Mouse (Mus musculus) granulocyte monocyte progenitor cell, adult 5-6 weeks (primary cell): ENCODE results near the gene Tssc4. TPM values are rescaled to one million over a fixed set of nuclear protein-coding genes. Genes with fewer than 3 reads are reported as not detected.

ENCODE experiments used
- ATAC-seq: replicated peaks from 2 replicates; pipeline ENCODE4 v1.8.0; 2016; ENCODE audit warnings: mild to moderate bottlenecking, moderate TSS enrichment, inconsistent platforms; ENCODE audit not compliant: poor library complexity, severe bottlenecking
- total RNA-seq, 2 experiments: library from RNA; stranded (forward) in 1 of 2; stranded (reverse) in 1 of 2; fragments of 200-712, 200-1000 nt in 1 of 2; fragments of >200 nt in 1 of 2; fragmentation: Nextera tagmentation in 1 of 2; gene quantifications; 2 replicates each; pipeline ENCODE4 v1.2.3; 2014 to 2017

The Tssc4 gene
- total RNA-seq, 2 experiments from 2014 or later = 28.1 to 45.6 TPM

- ATAC-seq = no peak
Measured at GRCm38 (mm10) chr7:143044049-143044825, 24.8 kb upstream of the Tssc4 start.

- ATAC-seq = no peak
Measured at GRCm38 (mm10) chr7:143044826-143045206, 24.2 kb upstream of the Tssc4 start.

- ATAC-seq = peak; percentile 68
Measured at GRCm38 (mm10) chr7:143046358-143046757, 22.7 kb upstream of the Tssc4 start.

GRCm38 (mm10) chr7:143049331-143049730 lies 19.7 kb upstream of the Tssc4 start:
- ATAC-seq = no peak

- ATAC-seq = no peak
Measured at GRCm38 (mm10) chr7:143049841-143050816, 18.9 kb upstream of the Tssc4 start.

- no peak for ATAC-seq
Measured at GRCm38 (mm10) chr7:143051316-143051715, 17.7 kb upstream of the Tssc4 start.

GRCm38 (mm10) chr7:143052626-143053007 lies 16.4 kb upstream of the Tssc4 start, which contains the start of gene Cd81:
TSS of gene Cd81 (plus strand) at chr7:143052739.
- ATAC-seq = peak; percentile 67

GRCm38 (mm10) chr7:143053008-143053899 lies 15.8 kb upstream of the Tssc4 start:
- peak; percentile 25 for ATAC-seq

GRCm38 (mm10) chr7:143053961-143054611 lies 15.0 kb upstream of the Tssc4 start:
- no peak for ATAC-seq

- ATAC-seq = no peak
Measured at GRCm38 (mm10) chr7:143054612-143054965, 14.5 kb upstream of the Tssc4 start.

- ATAC-seq = no peak
Measured at GRCm38 (mm10) chr7:143055001-143055400, 14.0 kb upstream of the Tssc4 start.

GRCm38 (mm10) chr7:143055499-143056186 lies 13.4 kb upstream of the Tssc4 start:
- peak; percentile 48 for ATAC-seq

GRCm38 (mm10) chr7:143057023-143057422 lies 12.0 kb upstream of the Tssc4 start:
- ATAC-seq = no peak

- no peak for ATAC-seq
Measured at GRCm38 (mm10) chr7:143057667-143058220, 11.3 kb upstream of the Tssc4 start.

- ATAC-seq = peak; percentile 16
Measured at GRCm38 (mm10) chr7:143058221-143058697, 10.8 kb upstream of the Tssc4 start.

- ATAC-seq = peak; percentile 62
Measured at GRCm38 (mm10) chr7:143059202-143059870, 9.7 kb upstream of the Tssc4 start.

- no peak for ATAC-seq
Measured at GRCm38 (mm10) chr7:143062704-143063103, 6.3 kb upstream of the Tssc4 start.

- ATAC-seq = no peak
Measured at GRCm38 (mm10) chr7:143064226-143064625, 4.8 kb upstream of the Tssc4 start.
